Mouse (Mus musculus) midbrain, postnatal 0 days (tissue): ENCODE results near the gene Zfp296. TPM values are rescaled to one million over a fixed set of nuclear protein-coding genes. Genes with fewer than 3 reads are reported as not detected.

Experiments used
- ATAC-seq: fragments of 200-750 bp; cut with Nextera tagmentation; 2 replicates; pipeline ENCODE4 v1.8.0; 2017; ENCODE audit warnings: moderate number of reproducible peaks, mild to moderate bottlenecking, moderate TSS enrichment, moderate library complexity; ENCODE audit not compliant: low FRiP score
- DNase-seq: peaks from one replicate; pipeline ENCODE4 v3.0.0-alpha.2; 2015; ENCODE audit warnings: low spot score
- H3K27ac ChIP-seq: fragments of 300-500 bp; sonication (generic); 2 replicates; pipeline ENCODE4 v1.5.1; 2014; ENCODE audit warnings: low read depth, mild to moderate bottlenecking, low read length, mixed read lengths
- H3K27me3 ChIP-seq: fragments of 300-500 bp; sonication (generic); 2 replicates; pipeline ENCODE4 v1.6.1; 2014; ENCODE audit warnings: low read length, control low read depth, mixed read lengths; ENCODE audit not compliant: insufficient read depth
- H3K36me3 ChIP-seq: fragments of 300-500 bp; sonication (generic); 2 replicates; pipeline ENCODE4 v1.6.1; 2014; ENCODE audit warnings: low read length, control low read depth, mixed read lengths; ENCODE audit not compliant: insufficient read depth
- H3K4me1 ChIP-seq: fragments of 300-500 bp; sonication (generic); 2 replicates; pipeline ENCODE4 v1.6.1; 2014; ENCODE audit warnings: mild to moderate bottlenecking, control low read depth, antibody characterized with exemption, low read length, mixed read lengths; ENCODE audit not compliant: insufficient read depth
- H3K4me2 ChIP-seq: fragments of 300-500 bp; sonication (generic); 2 replicates; pipeline ENCODE4 v1.6.1; 2014; ENCODE audit warnings: low read depth, mild to moderate bottlenecking, low read length, mixed read lengths; ENCODE audit not compliant: poor library complexity, severe bottlenecking
- H3K4me3 ChIP-seq: fragments of 300-500 bp; sonication (generic); 2 replicates; pipeline ENCODE4 v1.5.1; 2014; ENCODE audit warnings: low read depth, mild to moderate bottlenecking, low read length, moderate library complexity
- H3K9ac ChIP-seq: fragments of 300-500 bp; sonication (generic); replicated peaks from 2 replicates; pipeline ENCODE4 v1.6.1; 2014; ENCODE audit warnings: mild to moderate bottlenecking, low read length, moderate library complexity, mixed read lengths; ENCODE audit not compliant: poor library complexity, severe bottlenecking
- H3K9me3 ChIP-seq: fragments of 300-500 bp; sonication (generic); 2 replicates; pipeline ENCODE4 v1.6.1; 2016; ENCODE audit warnings: low read length, control low read depth
- CTCF ChIP-seq: IDR thresholded peaks from 2 replicates; pipeline ENCODE4 v1.5.1; 2016; ENCODE audit warnings: antibody characterized with exemption, mild to moderate bottlenecking
- WGBS: fragments of 180-500 bp; shearing (Covaris S2); extraction: QIAGEN DNeasy Blood & Tissue Kit; methylation state at CpG from one replicate; pipeline ENCODE4 v1.1.7; 2014; 5-methylcytosine and 5-hydroxymethylcytosine counted together
- polyA plus RNA-seq: library from polyadenylated mRNA; unstranded; fragments of >200 nt; fragmentation: Nextera tagmentation; extraction: Ambion mirVana; gene quantifications from 2 replicates; pipeline ENCODE4 v1.2.1, GENCODE M21; 2015
- total RNA-seq: library from RNA; depleted of rRNA; stranded (reverse); fragments of >200 nt; gene quantifications from 2 replicates; pipeline ENCODE4 v1.2.3, GENCODE M21; 2014

Gene Zfp296
- total and polyA plus RNA-seq, 2 experiments from 2014 or later: 1.2 TPM; not detected in 1

DNA sequence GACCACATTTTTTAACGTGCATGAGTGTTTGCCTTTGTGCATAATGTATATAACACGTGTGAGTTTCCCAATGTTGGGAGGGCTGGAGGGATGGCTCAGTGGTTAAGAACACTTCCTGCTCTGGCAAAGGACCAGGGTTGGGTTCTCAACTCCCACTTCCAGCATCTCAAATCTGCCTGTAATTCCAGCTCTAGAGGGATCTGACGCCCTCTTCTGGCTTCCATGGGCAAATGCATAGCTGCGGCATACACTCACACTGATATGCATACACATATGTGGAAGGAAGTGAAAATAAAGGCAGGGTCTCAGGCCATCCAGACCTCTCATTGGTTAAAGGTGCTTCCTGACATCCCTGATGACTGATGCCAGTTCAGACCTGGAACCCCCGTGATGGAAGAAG is 30.2 kb downstream of the Zfp296 start:
- WGBS: 85% methylated on average over 5 of the region's 5 CpGs
- H3K4me1 ChIP-seq: peaks cover 9% of the 10 kb centered on the region
- no peak for ATAC-seq
- H3K4me3 ChIP-seq: no peak overlapping the region
- no peak overlapping the region for H3K9ac ChIP-seq
- peaks cover 13% of the 10 kb centered on the region for H3K36me3 ChIP-seq
- DNase-seq: no peak
- H3K9me3 ChIP-seq: no peaks in the 10 kb centered on the region
- no peak for TF ChIP-seq CTCF
- no peak overlapping the region for H3K27ac ChIP-seq
- H3K27me3 ChIP-seq: no peaks in the 10 kb centered on the region
- H3K4me2 ChIP-seq: no peak overlapping the region

DNA sequence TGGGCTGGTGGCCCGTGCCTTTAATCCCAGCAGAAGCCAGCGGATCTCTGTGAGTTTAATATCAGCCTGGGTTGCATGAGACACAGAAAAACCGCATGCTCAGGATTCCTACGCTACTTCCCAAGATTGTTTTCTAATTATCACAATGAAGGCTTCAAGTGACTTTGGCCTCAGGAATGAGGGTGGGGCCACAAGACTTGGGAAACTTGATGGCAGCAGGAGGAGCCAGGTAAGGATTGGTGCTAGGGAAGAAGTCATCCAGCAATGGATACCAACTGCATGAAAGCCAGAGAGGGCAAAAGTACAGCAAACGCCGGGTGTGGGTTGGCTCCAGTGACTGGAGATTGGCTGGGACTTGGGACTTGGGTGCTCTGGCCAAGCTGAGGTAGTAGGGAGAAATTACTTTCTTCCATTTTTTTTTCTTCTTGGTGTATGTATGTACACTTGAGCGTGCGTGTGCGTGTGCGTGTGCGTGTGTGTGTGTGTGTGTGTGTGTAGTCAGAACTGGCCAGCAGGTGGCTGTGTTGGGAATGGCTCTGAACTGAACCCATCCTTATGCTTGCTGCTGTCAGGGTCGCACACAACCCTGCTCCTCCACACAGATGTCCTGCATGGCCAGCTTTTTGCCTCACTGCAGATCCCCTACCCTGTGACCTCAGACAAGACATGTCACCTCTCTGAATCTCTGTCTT is 32.7 kb downstream of the Zfp296 start:
- TF ChIP-seq CTCF: 0 out of 2 replicates have a peak, but pooled peaks have one; percentile 19
- Histone ChIP-seq H3K4me1 (no peaks in the 10 kb centered on the region), H3K9ac (no peak overlapping the region), H3K36me3 (peaks cover 7% of the 10 kb centered on the region; the same call in 1 of the 2 replicates), H3K4me3 (no peak overlapping the region), H3K9me3 (no peaks in the 10 kb centered on the region), H3K4me2 (no peak overlapping the region), H3K27ac (no peak overlapping the region), H3K27me3 (no peaks in the 10 kb centered on the region)
- ATAC-seq (no peak), DNase-seq (no peak)
- 92% methylated on average over 12 of the region's 12 CpGs for WGBS

DNA sequence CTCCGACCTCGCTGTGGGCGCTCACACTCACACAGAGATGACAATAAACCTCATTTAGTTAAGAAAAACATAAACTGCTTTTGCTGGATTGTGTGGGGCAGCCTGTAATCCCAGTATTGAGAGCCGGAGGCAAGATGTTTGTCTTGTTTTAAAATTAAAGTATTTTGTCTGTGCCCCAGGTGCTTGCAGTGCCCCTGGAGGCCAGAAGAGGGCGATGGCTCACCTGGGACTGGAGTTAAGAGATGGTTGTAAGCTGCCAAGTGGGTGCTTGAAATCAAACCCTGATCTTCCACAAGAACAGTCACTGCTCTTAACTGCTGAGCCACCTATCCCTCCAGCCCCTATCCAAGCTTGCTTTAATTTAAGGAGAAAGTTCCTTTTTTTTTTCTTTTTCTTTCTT is 33.9 kb downstream of the Zfp296 start:
- Histone ChIP-seq H3K36me3 (peaks cover 12% of the 10 kb centered on the region; the same call in 1 of the 2 replicates), H3K27ac (no peak overlapping the region), H3K9me3 (no peaks in the 10 kb centered on the region), H3K9ac (no peak overlapping the region), H3K4me1 (no peaks in the 10 kb centered on the region), H3K27me3 (no peaks in the 10 kb centered on the region), H3K4me3 (no peak overlapping the region), H3K4me2 (no peak overlapping the region)
- WGBS: 78% methylated on average over 5 of the region's 5 CpGs
- TF ChIP-seq CTCF: 0 out of 2 replicates have a peak, but pooled peaks have one; percentile 12
- DNase-seq: no peak
- ATAC-seq: no peak

DNA sequence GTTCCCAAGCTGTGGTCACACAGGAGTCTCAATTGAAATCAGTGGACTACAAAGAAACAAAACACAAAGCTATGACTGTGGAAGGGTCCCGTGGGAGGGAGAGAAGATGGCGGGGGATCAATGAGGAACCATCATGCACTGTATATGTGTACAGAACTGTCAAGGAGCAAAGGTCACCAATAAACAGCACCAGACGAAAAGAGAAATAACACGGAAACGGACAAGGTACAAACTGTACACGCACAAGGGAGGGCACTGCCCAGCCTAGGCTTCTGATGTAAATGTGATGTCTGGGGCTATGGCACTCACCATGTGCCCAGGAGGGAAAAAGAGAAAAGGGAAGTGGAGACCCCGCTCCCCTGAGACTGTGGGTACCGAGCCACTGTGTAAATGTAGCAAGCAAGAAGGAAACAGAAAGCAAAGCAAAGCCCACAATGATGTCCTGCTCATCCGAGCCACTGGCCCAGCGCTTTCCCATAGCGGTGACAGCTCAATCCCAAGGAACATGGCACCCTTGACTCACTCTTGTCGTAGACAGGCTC is 38.0 kb downstream of the Zfp296 start:
- H3K36me3 ChIP-seq: peaks cover 9% of the 10 kb centered on the region; the same call in 1 of the 2 replicates
- H3K9me3 ChIP-seq: no peaks in the 10 kb centered on the region
- H3K4me1 ChIP-seq: no peaks in the 10 kb centered on the region
- ATAC-seq: no peak
- H3K4me2 ChIP-seq: no peak overlapping the region
- DNase-seq: no peak
- 90% methylated on average over 12 of the region's 12 CpGs for WGBS
- TF ChIP-seq CTCF: no peak
- no peak overlapping the region for H3K9ac ChIP-seq
- H3K4me3 ChIP-seq: no peak overlapping the region
- no peak overlapping the region for H3K27ac ChIP-seq
- no peaks in the 10 kb centered on the region; the same call in 1 of the 2 replicates for H3K27me3 ChIP-seq

DNA sequence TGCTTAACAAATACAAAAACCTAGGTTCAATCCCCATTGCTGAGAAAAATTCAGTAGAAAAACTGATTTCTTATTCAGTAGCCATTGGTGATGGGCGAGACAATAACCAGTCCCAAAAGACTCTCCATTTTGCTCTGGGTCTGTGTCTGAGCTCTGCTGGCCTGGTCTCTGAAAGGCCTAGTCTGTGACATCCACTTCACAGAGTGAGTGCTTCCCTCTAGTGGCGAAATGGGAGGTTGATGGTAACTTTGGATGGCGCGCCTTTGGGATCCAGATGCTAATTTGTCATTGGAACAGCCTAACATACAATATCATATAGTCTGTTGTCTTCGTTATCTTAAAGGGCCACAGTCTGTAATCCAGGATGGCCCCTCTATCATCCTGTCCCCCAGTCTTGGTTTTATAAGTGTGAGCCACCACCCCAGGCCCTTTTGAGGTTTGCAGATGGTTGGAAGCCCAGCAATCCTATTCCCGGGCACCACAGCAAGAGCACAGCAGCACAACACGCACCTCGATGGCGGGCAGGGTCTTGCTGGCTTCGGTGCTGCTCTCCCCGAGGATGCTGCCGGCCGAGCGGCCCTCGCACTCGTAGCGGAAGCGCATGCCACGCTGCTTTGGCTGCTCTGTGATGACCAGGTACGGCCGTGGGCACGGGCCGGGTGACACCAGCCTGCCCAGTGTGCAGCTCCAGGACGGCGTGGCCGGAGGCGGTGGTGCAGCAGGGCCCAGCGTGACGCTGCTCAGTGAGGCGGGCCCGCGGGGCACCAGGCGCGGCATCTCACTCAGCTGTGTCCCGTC is 42.1 kb downstream of the Zfp296 start:
- 0 out of 2 replicates have a peak overlapping the region, but pooled peaks have one; percentile 38 for H3K27ac ChIP-seq

More for the DNA sequence above, 42.1 kb downstream of the Zfp296 start:
- Histone ChIP-seq H3K9ac (peak overlapping the region; percentile 36), H3K4me2 (peak overlapping the region; percentile 42), H3K27me3 (no peaks in the 10 kb centered on the region; the same call in 1 of the 2 replicates), H3K4me3 (peak overlapping the region; percentile 28), H3K4me1 (no peaks in the 10 kb centered on the region), H3K36me3 (0 out of 2 replicates have a peak, but pooled peaks cover 4% of the 10 kb centered on the region), H3K9me3 (no peaks in the 10 kb centered on the region)
- ATAC-seq (peak; percentile 73), DNase-seq (peak; percentile 89)
- TF ChIP-seq CTCF: peak; percentile 92
- 4% methylated on average over 35 of the region's 35 CpGs for WGBS
